Mouse (Mus musculus) layer of hippocampus, adult 18-20 months (tissue): ENCODE results near the gene Ttc39b. TPM values are rescaled to one million over a fixed set of nuclear protein-coding genes. Genes with fewer than 3 reads are reported as not detected.
A peak's percentile ranks its signal among the peaks of the same experiment; 100 is the strongest.

ENCODE experiments used
- DNase-seq, 2 experiments: peaks; one replicate each; pipeline ENCODE4 v3.0.0; 2022; ENCODE audit warnings: low spot score in 2 of 2
- total RNA-seq, 2 experiments: library from RNA; stranded (reverse); gene quantifications; 2 replicates each; pipeline ENCODE4 v1.2.3; 2021

The Ttc39b gene
- total RNA-seq, 2 experiments from 2014 or later: 34.1 to 36.4 TPM

DNA sequence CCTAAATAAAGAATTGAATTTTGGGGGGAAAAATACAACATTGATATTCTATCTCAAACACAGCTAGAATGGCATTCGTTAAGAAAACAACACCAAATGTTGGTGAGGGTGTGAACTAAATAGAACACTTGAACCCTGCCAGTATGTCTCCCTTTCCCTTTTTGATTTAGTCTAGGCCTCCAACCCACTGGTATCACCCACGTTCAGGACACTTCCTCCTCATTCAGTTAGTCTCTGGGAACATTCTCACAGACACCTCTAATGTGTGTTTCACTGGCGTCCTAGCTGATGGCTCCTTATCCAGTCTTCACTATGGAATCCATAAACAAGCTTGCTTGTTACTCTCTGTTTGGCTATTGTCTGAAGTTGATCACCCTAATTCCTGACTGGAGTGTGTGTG, 125.9 kb downstream of the Ttc39b start:
- DNase-seq: no peak

DNA sequence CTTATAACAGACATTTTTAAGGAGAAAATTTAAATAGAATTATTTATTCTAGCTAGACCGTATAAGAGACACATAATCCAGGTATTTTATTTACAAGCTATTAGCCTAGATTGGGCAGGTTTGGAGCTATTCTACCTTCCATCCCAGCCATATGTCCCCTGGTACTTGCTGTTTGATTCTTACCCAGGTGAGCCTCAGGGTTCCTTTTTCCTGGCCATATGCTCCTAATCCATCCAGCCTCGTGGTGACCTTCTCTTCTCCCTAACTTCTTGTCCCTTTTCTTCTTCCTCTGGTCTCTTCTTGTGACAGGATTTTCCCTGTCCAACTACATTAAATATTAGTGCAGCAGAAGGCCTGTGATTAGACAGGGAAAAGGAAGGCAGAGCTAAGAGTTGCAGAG, 134.3 kb downstream of the Ttc39b start:
- no peak for DNase-seq

DNA sequence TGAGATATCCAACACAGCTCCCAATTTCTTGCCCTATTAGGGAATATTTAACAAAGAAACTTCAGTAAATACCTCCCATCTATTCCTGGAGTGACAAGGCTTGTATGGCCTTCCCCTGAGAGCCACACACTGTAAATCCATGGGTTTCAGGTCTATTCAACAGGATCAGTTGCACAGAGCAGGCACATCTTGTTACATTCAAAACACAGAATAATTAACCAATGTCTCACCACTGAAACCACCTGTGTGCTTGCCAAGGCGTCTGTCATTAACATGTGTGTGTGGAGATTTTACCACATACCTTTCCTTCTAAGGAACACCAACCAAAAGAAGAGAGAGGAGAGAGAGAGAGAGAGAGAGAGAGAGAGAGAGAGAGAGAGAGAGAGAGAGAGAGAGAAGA, 136.7 kb downstream of the Ttc39b start:
- DNase-seq: no peak

DNA sequence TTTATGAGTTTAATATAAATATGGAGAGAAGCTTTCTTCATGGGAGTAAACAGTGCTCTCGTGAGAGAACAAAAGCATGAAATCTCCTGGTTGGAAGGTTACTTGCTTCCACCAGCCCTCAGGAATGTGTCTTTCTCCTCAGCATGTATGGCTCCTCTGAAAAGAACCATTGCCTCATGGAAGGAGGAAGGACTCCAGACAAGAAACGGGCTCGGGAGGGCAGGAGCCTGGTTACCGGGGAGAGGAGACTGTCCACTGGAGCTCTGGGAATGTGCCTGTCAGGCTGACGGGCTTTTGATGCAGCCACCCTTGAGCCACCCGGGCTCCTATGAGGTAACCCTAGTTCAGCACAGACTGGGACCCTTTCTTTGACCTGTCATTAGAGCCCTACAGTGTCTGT, 137.6 kb downstream of the Ttc39b start:
- DNase-seq: no peak

DNA sequence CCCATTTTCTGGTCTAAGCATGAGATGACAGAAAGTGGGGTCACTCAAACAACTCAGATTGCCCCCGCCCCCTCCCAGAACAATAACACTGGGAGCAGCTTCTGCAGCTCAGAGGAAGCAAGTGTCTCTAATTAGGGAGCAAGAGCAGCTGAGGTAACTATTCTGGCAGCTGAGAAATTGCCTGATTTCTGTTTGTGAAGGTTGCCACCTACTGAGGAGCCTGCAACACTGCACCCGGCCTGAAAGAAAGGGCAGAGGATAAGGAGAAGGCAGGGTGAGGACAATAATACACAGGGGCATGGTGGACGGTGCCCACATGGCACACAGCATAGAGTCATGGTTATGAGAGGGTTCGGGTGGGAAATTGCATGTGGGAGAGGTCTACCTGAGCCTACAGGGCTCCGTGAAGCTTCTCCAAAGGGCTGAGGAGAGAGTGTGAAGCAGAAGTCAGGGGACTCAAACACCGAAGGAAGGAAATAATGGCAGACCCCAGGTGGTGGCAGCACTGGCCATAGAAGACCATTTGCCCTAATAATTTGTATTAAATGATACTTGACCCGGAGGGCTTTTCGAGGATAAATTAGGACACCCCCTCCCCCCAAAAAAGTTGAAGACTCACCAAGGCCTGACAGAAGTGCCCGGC, 140.6 kb downstream of the Ttc39b start:
- peak; percentile 50 to 84 for DNase-seq

DNA sequence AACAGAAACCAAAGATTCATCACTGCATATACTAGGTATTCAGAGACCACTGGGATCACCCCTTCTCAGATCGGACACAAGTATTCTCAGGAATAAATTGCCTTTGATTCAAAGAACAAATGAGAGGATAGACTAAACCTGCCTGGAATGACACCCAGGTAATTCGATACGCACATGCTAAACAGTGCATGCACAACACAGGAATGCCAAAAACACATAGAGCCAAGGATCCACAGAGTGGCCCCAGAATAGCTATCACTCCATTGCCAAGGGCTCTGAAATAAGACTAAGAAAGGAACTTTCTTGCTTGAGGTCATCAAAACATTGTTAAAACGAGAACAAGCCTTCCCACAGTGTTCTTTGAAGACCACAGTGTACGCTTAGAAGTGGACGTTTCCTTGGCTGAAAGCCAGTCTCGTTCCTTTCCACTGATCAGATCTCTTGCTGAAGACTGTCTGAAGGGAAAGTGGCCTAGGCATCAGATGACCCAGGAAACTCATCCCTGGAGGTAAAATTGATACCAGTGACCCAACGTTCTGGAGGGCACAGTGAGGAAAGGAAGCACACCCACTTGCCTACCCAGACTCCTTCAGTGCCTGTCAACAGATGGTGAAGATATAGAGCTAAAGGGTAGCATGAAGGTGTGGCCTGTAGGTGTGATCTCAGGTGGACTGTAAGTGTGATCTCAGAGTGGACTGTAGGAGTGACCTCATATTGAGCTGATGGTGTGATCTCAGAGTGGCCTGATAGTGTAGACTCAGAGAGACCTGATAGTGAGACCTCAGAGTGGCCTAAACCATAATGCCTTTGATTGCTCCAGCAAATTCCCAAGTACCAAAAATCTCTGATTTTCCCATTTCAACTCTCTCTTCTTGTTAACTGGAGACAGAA, 141.6 kb downstream of the Ttc39b start:
- no peak for DNase-seq

DNA sequence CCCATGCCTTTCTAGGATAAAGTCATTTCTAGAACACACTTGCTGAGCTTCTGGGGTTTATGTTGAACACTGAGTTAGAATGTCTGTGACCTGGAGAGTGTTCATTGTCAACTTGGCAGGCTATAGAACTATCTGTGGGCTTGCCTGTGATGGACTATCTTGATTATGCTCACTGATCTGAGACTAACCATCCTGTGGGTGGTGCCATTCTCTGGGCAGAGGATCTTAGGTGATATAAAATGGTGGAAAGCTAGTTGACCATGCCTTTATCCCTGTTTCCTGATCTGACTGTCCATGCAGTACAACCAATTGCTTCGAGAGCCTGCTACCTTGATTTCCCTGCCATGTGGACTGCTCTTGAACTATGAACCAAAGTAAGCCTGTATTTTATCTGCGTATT, 146.6 kb downstream of the Ttc39b start:
- no peak for DNase-seq

DNA sequence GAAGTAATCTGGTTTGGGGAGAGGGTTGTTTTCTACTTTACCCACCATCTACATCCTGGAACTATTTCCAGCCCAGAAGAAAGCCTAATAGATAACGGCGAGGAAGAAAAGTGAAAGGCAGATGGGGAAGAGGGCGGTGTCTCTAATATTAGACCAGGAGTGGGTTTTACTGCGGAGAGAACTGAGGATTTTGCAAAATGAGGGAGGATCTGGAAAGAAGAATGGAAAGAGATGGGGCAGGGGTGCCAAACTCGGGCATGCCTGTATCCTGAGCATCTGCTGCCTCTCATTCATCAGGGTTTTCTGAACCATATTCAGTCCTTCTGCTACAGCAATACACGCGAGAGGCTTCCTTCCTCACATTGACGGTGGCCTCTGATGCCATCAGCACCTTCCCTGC, 149.1 kb downstream of the Ttc39b start:
- peak; percentile 37 to 73 for DNase-seq

DNA sequence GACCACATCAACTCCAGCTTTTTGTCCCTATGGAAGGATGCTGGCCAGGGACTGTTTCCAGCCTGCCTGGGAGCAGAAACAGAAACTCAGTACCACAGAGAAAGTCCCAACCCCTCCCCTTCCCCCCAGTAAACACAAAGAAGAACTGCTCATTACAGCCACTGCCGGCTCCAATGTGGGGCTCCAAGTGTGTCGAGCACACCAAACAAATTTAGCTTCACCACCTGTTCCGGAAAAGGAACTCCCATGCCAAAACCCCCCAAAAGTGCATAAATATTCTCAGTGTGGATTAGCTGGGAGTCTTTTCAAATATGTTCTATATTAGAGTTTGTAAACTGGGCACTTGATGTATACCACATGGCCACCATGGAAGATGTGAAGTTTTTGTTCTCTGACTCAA, 151.8 kb downstream of the Ttc39b start:
- peak in 1 of 2 experiments; percentile 14 for DNase-seq

DNA sequence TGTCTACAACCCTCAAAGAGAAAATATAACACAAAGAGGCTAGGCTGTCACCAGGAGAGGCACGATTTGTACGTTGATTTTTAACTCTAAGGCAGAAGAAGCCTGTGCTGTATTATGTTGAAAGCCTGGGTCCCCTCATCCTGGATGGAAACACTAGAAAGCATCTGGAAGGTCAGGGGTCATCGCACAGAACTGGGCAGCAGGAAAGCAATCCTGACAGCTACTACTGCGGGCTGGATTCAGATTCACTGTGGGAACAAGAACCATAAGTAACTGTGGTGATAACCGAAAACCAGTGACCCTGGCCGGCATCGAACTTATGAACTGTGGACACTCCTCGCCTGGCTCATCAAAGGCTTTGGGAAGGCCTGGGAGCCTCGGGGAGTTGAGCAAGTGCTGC, 153.3 kb downstream of the Ttc39b start:
- DNase-seq: no peak

Other genes starting within 250 kb of the Ttc39b start
- gene Snapc3, start 93.5 kb upstream of the Ttc39b start, total RNA-seq: 10 to 100 TPM; 37.5 to 39.9 TPM
- gene Psip1, start 162.2 kb upstream of the Ttc39b start, total RNA-seq: 100 to 1,000 TPM; 204 to 211 TPM
- gene Ccdc171, start 201.3 kb upstream of the Ttc39b start, total RNA-seq: 1 to 10 TPM; 4.0 to 6.0 TPM